Mouse (Mus musculus): ENCODE measurements around the gene Scn4a.

Scn4a gene

DNA sequence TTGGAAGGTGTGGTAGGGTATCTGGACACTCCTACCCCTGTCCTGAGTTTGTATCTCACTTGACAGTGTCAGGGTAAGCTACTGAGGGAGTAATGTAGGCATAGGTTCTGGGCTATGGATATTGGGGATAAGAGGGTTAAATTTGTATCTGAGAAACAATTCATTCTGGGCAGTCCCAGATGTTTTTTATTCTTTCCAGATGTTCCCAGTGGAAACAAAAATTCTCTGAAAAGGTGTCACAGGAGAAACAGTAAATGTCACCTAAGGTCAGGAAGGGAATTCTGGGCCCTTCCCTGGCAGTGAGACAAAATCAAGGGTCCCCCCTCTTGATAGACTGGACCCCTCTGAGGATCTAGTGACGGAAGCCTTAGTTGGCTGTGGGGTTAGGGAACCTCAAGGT lies 36.7 kb downstream of the Scn4a start:
- in situ Hi-C loops (cut with MboI, MseI): no loop called here

- in situ Hi-C loops (cut with MboI, MseI): loop anchor here (5.0 kb wide), 1 partner anchor 213 kb away; no protein-coding TSS in a partner anchor
Measured at GRCm38 (mm10) chr11:106314333-106314812, 38.7 kb downstream of the Scn4a start, which contains the start of gene Cd79b. Gene Cd79b, minus strand, starts transcription at chr11:106314762.

- in situ Hi-C loops (cut with MboI, MseI): loop anchor here (5.0 kb wide), 1 partner anchor 214 kb away; no protein-coding TSS in a partner anchor
Measured at GRCm38 (mm10) chr11:106313533-106313932, 39.6 kb downstream of the Scn4a start.

DNA sequence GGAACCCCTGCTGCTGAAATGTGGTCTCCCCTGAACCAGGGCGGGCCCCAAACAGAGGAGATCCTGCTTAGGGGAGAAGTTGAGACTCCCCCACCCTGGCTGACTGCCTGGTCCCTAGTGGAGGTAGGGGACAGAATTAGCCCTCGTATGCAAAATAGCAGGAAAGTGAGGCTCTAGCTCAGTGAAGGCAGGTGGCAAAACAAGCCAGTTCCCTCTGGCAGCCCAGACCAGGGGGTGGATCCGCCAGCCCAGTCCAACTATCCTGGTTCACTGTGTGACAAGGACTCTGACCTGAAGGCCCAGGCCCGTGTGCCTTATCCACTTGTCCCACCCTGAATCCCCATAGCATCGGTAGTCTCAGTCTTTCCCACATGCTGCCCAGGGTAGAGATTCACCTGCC lies 43.0 kb downstream of the Scn4a start:
- in situ Hi-C loops (cut with MboI, MseI): loop anchor here (5.0 kb wide), 1 partner anchor 217 kb away; no protein-coding TSS in a partner anchor

DNA sequence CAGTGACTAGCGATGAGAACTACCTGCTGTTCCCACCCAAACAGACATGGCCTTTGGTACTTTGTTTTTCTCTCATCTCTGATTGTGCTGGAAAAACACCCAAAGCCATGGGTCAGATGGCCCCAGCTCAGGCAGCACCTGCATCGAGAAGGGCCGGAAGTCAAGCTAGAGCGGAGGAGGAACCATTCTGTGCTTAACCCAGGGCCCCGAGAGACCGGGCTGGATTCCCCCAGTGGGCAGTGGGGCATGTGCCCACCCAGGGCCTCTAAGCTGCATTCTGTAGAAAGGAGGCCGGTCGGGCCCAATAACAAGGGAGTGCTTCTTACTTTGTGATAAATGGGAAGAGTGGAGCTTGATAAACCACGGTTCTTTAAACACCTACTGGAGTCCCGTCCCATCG lies 44.9 kb downstream of the Scn4a start:
- in situ Hi-C loops (cut with MboI, MseI): no loop called here

GRCm38 (mm10) chr11:106307432-106307831 lies 45.7 kb downstream of the Scn4a start:
- in situ Hi-C loops (cut with MboI, MseI): no loop called here

- in situ Hi-C loops (cut with MboI, MseI): no loop called here
Measured at GRCm38 (mm10) chr11:106306758-106307157, 46.3 kb downstream of the Scn4a start.

DNA sequence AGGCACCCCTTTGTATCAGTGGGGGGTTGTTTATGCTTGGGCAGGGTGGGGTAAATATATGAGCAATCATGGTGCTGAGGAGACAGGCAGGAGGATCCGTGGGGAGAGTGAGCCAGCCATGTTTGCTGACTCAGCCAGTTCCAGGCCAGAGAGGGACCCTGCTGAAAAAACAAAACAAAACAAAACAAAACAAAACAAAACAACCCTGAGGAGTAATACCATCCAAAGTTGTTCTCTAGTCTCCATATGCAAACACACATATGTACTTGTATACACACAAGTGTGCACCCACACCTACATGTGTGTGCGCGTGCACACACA lies 47.1 kb downstream of the Scn4a start:
- in situ Hi-C loops (cut with MboI, MseI): no loop called here

- in situ Hi-C loops (cut with MboI, MseI): no loop called here
Measured at GRCm38 (mm10) chr11:106305348-106306064, 47.6 kb downstream of the Scn4a start.

- in situ Hi-C loops (cut with MboI, MseI): no loop called here
Measured at GRCm38 (mm10) chr11:106302634-106303033, 50.5 kb downstream of the Scn4a start.

DNA sequence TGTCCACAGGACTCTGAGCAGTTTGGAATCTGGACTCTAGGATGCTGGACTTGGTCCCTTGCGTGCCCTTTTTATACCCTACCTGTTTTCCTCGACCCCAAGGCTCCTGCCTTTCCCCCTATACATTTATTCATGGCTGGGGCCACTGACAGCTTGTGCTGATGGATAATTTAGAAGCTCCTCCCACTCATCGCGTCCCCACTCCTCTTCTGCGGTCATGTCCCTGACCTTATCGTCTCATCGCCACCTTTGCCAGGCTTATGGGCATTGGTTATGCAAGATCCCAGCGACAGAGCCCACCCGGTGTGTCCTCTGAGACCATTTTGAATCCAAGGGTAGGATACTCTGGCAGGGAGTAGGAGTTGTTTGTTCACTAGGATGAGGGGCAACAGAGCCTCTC lies 51.3 kb downstream of the Scn4a start, which contains the start of gene Gh:
TSS of gene Gh (minus strand) at position 101 of the 400 bp plus-strand sequence.
- in situ Hi-C loops (cut with MboI, MseI): no loop called here

DNA sequence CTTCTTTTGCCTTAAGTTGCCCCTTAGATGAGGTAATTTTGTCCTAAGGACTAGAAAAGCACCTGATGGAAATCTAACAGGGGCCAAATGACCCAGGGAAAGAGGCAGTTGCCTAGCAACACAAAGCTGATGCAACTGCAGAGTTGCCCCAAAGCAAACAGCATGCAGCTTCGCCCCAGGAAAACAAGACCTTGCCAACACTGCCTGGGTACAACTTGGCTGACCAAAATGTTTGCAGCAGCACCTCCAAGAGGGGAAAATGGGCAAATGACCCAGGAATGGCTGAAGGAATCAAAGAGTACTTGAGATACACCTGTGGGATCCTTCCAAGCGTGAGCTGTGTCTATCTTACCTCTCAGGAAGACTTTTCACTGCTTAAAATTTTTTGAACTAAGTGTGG lies 61.2 kb downstream of the Scn4a start:
- in situ Hi-C loops (cut with MboI, MseI): loop anchor here (10.0 kb wide), 1 partner anchor 753 kb away; no protein-coding TSS in a partner anchor

DNA sequence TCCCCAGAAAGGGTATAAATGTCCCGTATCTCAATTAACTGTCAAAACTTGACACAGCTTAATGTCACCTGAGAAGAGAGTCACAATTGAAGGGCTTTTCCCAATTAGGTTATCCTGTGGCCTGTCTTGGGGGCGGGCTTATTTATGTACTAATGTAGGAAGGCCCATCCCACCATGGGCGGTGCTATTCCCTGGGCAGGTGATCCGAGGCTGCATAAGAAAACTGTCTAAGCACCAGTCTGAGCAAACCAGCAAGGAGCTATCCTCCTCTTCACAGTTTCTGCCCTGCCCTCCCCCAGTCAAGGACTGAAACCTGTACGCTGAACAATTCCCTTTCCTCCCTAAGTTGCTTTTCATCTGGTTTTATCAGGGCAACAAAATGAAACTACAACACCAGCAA lies 62.7 kb downstream of the Scn4a start:
- in situ Hi-C loops (cut with MboI, MseI): loop anchor here (10.0 kb wide), 1 partner anchor 754 kb away; no protein-coding TSS in a partner anchor

DNA sequence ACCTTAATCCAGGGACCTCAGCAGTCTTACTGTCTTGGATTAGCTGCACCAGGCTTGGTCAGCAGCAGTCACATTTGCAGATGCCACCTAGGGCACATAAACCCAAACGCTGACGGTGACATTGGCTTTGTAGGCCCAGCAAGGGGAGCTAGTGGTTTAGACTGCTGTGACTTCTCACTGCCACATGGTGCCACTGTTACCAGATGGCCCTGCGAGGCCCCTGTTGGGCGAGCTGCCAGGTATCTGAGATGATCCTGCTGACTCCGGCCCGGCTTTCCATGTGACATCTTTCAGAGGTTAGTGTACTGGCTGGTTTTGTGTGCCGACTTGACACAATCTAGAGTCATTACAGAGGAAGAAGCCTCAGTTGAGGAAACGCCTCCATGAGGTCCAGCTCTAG lies 63.7 kb downstream of the Scn4a start:
- in situ Hi-C loops (cut with MboI, MseI): no loop called here

- in situ Hi-C loops (cut with MboI, MseI): no loop called here
Measured at GRCm38 (mm10) chr11:106286987-106287386, 66.1 kb downstream of the Scn4a start.

- in situ Hi-C loops (cut with MboI, MseI): no loop called here
Measured at GRCm38 (mm10) chr11:106286206-106286605, 66.9 kb downstream of the Scn4a start.

DNA sequence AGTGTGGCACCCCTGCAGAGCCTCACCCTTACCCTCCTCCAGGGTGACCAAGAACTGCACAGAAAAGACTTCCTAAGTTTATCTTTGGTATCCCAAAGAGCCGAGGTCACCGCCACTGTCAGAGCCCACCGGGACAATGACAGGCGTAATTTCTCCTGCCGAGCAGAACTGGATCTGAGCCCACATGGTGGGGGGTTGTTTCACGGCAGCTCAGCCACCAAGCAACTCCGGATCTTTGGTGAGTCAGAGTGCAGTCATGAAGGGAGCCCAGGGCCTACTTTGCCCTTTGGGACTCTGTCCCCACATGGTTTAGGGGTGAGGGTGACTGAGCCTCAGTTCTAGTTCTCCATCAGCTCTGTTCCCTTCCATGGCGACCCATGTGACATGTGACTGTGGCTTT lies 69.0 kb downstream of the Scn4a start:
- in situ Hi-C loops (cut with MboI, MseI): no loop called here

DNA sequence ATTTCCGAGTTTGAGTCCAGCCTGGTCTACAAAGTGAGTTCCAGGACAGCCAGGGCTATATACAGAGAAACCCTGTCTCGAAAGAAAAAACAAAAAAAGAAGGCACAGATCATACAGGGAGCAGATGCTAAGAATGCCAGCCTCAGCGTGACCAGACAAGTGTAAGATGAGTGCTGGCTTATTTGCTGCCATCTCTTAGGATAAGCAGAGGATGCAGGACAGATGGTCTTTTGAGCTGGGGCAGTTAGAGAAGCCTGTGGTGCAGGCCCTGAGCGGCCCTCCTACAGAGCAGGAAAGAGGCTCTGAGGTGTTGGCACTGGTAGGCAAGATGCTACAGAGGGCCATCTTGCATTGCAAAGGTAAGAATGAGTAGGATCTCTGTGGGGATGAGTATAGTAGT lies 69.7 kb downstream of the Scn4a start:
- in situ Hi-C loops (cut with MboI, MseI): no loop called here

DNA sequence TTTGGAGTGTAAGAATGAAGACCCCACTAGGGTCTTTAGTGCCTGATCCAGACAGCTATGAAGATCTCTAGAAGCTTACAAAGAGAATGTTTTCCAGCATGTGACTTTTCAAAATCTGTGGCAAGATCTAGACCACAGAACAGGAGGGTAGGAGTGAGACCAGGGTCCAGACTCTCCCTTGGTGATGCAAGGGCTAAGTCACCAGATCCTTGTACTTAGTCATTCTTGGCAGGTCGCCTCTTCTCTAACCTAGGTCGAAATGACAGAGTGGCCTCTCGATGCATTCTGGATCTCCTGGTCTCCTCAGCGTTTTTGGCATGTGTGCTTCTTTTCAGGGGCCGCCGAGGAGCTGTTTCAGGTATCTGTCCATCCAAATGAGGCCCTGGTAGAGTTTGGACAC lies 70.6 kb downstream of the Scn4a start:
- in situ Hi-C loops (cut with MboI, MseI): no loop called here

GRCm38 (mm10) chr11:106276454-106276853 lies 76.6 kb downstream of the Scn4a start, which contains the start of gene Tcam1:
Gene Tcam1, plus strand, starts transcription at chr11:106276672.
- in situ Hi-C loops (cut with MboI, MseI): no loop called here

DNA sequence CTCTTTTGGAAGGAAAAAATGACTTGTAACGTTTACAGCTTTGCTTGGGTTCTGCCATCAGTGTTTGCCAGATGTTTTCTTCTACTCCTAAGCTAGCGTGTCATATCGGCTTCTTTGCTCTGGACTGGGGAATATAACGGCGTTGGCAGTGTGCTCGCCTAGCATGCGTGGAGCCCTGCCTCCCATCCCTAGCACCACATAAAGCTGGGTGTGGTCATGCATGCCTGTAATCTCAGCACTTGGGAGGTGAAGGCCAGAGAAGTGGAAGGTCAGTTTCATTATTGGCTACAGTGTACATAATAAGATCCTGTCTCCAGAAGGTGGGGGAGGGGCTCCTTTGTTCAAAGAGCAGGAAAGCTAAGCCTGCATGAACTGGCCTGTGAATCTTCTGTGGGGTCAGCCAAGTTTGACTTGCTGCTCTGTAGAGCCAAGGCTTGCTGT lies 78.1 kb downstream of the Scn4a start:
- in situ Hi-C loops (cut with MboI, MseI): no loop called here

DNA sequence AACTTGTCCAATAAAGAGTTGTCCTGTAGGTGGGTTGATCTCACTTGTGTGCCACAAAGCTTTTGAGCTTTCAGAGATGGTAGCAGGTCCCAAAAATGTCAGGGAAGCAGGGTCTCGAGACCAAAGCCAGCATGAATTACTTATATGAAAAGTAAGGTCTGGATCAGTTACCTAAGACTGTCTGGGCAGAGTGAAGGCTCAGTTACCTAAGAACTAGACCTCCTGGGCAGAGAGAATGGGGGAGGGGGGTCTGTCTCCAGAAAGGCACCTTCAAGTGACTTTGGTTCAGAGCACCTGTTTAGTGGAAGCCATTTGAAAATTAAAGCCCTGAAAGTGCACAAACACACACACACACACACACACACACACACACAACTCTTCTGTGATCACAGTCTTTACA lies 78.7 kb downstream of the Scn4a start:
- in situ Hi-C loops (cut with MboI, MseI): no loop called here

GRCm38 (mm10) chr11:106273811-106274210 lies 79.3 kb downstream of the Scn4a start:
- in situ Hi-C loops (cut with MboI, MseI): no loop called here

Data from T-helper 2 cell (primary cell).